Mouse (Mus musculus): Measurements from ENCODE around the gene 2610528J11Rik.

The 2610528J11Rik gene

GRCm38 (mm10) chr4:118543158-118543530 is 16.3 kb downstream of the 2610528J11Rik start:
- peak; percentile 63 for DNase-seq

- no peak for DNase-seq
Observed at GRCm38 (mm10) chr4:118543592-118544260, 16.9 kb downstream of the 2610528J11Rik start, which contains the start of gene Tmem125. Gene Tmem125 (minus strand): TSS chr4:118544044.

DNA sequence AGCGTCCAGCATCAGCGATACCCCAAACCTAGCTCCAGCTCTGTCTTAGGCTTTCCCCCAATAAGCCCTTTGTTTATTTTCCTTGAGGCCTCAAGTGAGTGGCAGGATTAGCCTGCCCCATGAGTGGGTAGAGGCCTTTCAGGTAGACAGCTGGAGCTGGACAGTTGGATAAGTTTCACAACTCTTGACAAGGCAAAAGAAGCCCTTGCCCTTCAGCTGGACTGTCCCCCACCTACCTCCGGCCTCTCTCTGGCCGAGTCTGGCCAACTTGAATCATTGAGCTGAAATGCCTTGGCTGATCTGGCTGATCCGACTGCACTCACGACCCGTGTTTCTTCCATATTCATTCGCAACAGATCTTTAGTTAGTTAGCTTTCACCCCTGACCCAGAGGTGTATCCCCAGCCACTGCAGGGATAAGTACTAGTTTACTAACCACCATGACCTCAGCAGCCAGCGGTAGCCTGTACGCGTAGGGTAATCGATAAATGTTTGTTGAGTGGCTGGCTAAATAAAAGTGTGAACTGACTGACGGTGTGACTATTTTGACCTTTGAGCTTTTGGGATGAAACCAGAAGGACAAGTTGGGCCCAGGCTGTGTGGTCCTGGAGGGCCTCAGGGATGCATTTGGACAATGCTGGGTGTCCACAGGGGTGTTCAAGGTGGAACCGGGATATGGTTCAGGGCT is 17.8 kb downstream of the 2610528J11Rik start:
- no peak for DNase-seq

- DNase-seq = peak; percentile 69
Observed at GRCm38 (mm10) chr4:118547424-118548129, 20.8 kb downstream of the 2610528J11Rik start.

DNA sequence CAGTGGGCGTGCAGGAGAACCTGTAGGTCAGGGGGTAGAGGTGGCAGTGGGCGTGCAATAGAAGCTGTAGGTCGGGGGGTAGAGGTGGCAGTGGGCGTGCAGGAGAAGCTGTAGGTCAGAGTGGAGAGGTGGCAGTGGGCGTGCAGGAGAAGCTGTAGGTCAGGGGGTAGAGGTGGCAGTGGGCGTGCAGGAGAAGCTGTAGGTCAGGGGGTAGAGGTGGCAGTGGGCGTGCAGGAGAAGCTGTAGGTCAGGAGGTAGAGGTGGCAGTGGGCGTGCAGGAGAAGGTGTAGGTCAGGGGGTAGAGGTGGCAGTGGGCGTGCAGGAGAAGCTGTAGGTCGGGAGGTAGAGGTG is 21.3 kb downstream of the 2610528J11Rik start:
- peak; percentile 31 for DNase-seq

DNA sequence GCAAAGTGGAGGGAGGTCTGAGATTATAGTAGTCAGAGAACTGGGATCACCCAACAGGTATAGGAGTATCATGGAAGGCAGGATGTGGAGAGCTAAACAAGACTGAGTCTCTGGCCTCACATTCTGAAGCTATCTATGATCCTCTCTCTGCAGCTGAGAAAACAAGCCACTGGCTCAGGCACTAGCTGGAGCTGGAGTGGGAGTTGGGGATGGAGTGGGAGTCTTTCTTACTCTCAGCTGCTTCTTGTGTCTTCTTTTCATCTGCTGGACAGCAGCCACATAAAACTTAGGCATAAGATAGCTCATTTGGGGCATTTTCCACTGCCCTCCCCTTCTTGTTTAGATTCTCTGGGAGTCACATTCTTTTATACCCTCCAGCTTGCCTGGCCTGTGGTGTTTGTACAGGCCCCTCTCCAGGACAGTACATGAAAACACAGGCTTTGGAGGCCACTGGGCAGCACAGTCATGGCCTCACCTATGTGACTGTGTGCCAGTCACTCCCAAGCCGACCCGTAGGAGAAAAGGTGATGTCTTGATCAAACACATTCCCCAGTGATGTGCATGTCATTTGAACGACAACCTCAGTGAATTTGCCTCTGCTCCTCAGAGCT is 26.3 kb downstream of the 2610528J11Rik start:
- no peak for DNase-seq

DNA sequence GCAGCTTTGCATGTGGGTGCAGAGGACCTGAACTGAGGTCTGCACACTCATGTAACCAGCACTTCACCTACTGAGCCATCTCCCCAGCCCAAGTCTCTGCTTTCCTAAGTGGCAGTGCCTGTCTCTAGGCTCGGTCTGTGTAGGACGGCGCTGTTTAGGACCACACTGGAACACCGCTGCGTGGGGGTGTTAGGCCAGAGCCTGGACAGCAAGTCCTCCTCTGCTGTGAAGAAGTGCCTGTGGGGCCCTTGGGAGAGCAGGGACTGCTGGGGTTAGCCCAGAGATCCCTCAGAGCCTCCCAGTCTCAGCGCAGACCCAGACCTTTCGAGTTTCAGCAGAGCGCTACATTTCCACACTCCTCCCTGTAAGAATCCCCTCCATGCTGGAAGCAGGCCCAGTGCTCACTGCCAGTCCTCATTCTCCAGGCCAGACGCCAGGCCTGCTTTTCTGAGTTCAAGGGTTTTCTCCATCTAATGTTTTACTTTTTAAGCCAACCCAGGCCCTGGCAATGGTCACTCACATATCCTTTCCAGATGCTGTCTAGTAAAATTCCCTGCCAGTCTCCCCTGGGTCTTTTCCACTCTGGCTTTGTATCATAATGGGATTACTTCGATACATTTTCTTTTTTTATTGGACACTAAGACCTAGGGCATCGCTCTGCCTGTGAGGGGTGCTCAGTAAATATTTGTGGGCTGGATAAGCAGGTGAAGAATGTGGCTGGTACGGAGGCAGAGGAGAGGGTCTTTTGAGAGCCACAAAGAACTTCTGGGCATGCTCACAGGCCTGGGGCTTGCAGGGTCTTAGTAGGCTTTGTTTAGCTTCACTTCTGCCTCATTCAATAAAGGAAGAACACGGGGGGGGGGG is 37.5 kb downstream of the 2610528J11Rik start:
- no peak for DNase-seq

GRCm38 (mm10) chr4:118564926-118565279 is 38.1 kb downstream of the 2610528J11Rik start:
- no peak for DNase-seq

- DNase-seq = peak; percentile 37
Observed at GRCm38 (mm10) chr4:118566161-118566676, 39.4 kb downstream of the 2610528J11Rik start.

DNA sequence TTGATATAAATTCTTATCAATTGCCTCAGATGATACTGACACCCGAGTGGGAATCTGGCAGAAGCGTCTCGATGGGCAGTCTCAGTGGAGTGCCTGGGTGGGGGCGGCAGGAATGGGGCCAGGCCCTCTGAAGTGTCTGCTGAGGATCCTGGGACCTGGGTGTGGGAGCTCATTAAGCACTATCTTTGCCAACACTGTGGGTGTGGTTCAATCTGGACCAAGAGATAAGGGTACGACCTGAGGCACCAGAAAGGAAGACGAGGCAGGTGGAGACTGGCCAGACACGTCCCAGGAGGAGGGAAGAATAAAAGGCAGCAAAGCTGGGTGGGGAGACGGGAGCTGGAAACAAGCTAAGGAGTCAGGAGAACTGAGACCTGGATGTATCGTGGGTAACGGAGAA is 41.9 kb downstream of the 2610528J11Rik start:
- no peak for DNase-seq

DNA sequence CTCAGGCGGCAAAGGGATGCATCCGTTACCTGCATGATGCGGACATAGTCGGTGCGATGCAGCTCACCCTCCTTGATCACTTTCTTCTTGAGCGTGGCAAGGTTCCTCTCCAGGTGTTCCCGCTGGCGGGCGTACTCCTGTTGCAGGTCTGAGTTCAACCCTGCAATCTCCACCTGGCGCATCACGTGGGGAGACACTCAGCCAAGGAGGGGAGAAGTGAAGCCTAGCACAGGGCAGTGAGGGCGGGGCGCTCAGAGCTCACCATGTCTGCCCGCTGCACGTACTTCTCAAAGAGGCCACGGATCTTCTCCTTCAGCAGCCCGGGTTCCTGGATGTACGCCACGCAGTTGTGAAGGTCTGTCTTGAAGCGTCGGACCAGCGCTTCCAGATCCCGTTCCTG is 42.5 kb downstream of the 2610528J11Rik start:
- no peak for DNase-seq

DNA sequence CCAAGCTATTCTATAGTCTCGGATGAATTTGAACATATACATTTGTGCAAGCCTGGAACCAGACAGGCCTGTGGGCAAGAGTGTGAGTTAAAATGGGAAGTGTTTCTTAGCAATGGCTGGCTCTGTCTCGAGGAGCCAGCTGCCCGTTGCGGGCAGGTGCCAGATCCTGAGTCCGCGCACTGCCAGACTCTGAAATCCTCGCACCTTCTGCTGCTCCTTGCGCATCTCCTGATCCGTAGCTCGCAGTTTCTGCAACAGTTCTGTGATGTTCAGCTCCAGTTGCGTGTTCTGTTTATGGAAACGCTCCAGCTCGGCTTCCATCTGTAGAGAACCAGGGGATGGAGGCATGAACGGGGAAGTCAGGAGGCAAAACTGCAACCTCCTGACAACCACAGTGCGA is 44.6 kb downstream of the 2610528J11Rik start:
- peak; percentile 70 for DNase-seq

GRCm38 (mm10) chr4:118576097-118576496 is 49.3 kb downstream of the 2610528J11Rik start:
- peak; percentile 86 for DNase-seq

DNA sequence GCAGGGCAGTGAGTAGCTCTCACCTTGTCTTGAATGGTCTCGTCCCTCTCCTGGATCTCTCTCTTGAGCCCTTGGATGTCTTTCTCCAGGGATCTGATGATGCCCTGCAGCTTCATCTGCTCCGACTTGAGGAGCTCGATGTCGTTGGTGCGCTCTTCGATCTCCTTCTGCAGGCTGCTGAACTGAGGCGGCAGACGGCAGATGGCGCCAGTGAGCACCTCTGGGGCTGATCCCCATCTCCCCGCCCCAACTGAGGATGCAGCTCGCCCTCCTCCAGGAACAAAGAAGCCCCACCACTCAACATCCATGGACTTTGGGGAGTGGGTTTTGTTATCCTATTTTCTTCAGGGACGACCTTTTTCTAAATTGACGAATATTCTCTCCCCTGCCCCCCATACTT is 52.5 kb downstream of the 2610528J11Rik start:
- DNase-seq = no peak

Measured in right cerebral cortex, postnatal 25 days (tissue).